Mouse (Mus musculus): ENCODE measurements at regions not wholly inside any gene's neighbourhood (a gene's known extent, or its start where the extent isn't known, plus 50 kb on each side); places are given as distances from the start of the nearest gene placed in this dataset.

DNA sequence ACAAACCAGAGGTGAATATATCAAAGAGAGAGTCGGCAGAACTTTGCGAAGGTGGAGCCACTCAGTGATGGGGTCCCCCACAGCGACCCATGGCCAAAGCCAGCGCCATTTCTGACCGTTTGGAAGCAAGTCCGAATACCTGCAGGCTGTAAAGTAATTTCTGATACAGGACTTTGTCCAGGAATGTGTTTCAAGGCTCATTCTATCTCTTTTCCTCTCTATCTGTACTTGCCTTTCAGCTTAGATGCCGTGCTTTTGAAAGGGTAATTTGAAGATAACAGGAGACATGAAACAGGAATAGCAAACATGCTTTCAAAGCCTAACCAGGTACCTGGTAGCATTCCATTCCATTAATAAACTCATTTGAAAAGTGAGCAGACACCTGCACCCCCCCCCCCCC is 221.6 kb upstream of the Adgrl2 start:
- Histone ChIP-seq H3K4me2 (ENCODE audit: insufficient read depth, low read depth, poor library complexity, severe bottlenecking) (no peak overlapping the region), H3K4me3 (replicated peaks in 1 of 3; ENCODE audit: low read depth in 2 of 3, low read length in 2 of 3, poor library complexity in 1 of 3) (no peak overlapping the region), H3K27me3 (replicated peaks) (no peaks in the 10 kb centered on the region), H3K79me2 (replicated peaks; ENCODE audit: control insufficient read depth, extremely low read depth, insufficient read depth, poor library complexity, severe bottlenecking) (no peaks in the 10 kb centered on the region), H3K9me3 (replicated peaks; ENCODE audit: low read length) (no peaks in the 10 kb centered on the region), H3K4me1 (ENCODE audit: control insufficient read depth in 1 of 2, insufficient read depth in 2 of 2) (peaks cover 8 to 14% of the 10 kb centered on the region in 2 experiments; a peak in 3 of 4 replicates), H3K27ac (ENCODE audit: insufficient read depth, low read depth) (no peak overlapping the region), H3K36me3 (replicated peaks in 1 of 2; ENCODE audit: control insufficient read depth in 1 of 2, insufficient read depth in 1 of 2, low read length in 1 of 2) (no peaks in the 10 kb centered on the region), H3K9ac (ENCODE audit: insufficient read depth, low read depth) (no peak overlapping the region)
- TF ChIP-seq CHD2 (IDR thresholded peaks at IDR 0.05; ENCODE audit: low read length) (no peak), ZKSCAN1 (IDR thresholded peaks at IDR 0.05; ENCODE audit: borderline replicate concordance, low read depth, low read length) (no peak), GABPA (IDR thresholded peaks at IDR 0.05; ENCODE audit: insufficient replicate concordance, low read depth, low read length) (no peak), NRF1 (IDR thresholded peaks at IDR 0.05; ENCODE audit: low read depth, low read length) (no peak), KAT2A (IDR thresholded peaks at IDR 0.05; ENCODE audit: insufficient replicate concordance, low read length) (no peak), E2F4 (IDR thresholded peaks at IDR 0.05; ENCODE audit: insufficient replicate concordance, low read depth, low read length) (no peak), MXI1 (IDR thresholded peaks at IDR 0.05; ENCODE audit: low read depth, low read length) (no peak), ZMIZ1 (IDR thresholded peaks at IDR 0.05; ENCODE audit: low read depth, low read length) (no peak), NELFE (IDR thresholded peaks at IDR 0.05; ENCODE audit: low read depth, low read length) (no peak), JUND (conservative IDR thresholded peaks at IDR 0.05; ENCODE audit: low read depth, low read length) (no peak), MEF2A (IDR thresholded peaks at IDR 0.05; ENCODE audit: borderline replicate concordance, low read depth, low read length) (no peak), HCFC1 (IDR thresholded peaks at IDR 0.05; ENCODE audit: low read depth, low read length) (no peak), POLR2AphosphoS2 (IDR thresholded peaks at IDR 0.05; ENCODE audit: low read depth, low read length) (no peak), USF1 (IDR thresholded peaks at IDR 0.05; ENCODE audit: low read depth, low read length) (no peak), ZC3H11A (IDR thresholded peaks at IDR 0.05; ENCODE audit: low read depth, low read length) (no peak), CTCF (conservative IDR thresholded peaks at IDR 0.05 in 1 of 2, IDR thresholded peaks at IDR 0.05 in 1 of 2; ENCODE audit: low read depth in 2 of 2, low read length in 2 of 2) (no peak), UBTF (IDR thresholded peaks at IDR 0.05; ENCODE audit: low read depth, low read length) (no peak)
- in situ Hi-C loops (cut with MboI; ENCODE audit: low pct_ligation_motif_present, low pct_unique_long_range_greater_than_20kb, low sequenced_read_pairs) (no loop called here), dilution Hi-C loops (cut with MboI; ENCODE audit: extremely low pct_ligation_motif_present, extremely low pct_unique_long_range_greater_than_20kb, low sequenced_read_pairs) (no loop called here)
- DNase-seq (ENCODE audit: extremely low read depth) = no peak

- no peaks in the 10 kb centered on the region for H3K9me3 ChIP-seq (replicated peaks; ENCODE audit: low read length)
- H3K27me3 ChIP-seq (replicated peaks) = no peaks in the 10 kb centered on the region
- no peak overlapping the region for H3K27ac ChIP-seq (ENCODE audit: insufficient read depth, low read depth)
- H3K4me2 ChIP-seq (ENCODE audit: insufficient read depth, low read depth, poor library complexity, severe bottlenecking) = no peak overlapping the region
- dilution Hi-C loops (cut with MboI; ENCODE audit: extremely low pct_ligation_motif_present, extremely low pct_unique_long_range_greater_than_20kb, low sequenced_read_pairs) = no loop called here
- no peak for DNase-seq (ENCODE audit: extremely low read depth)
- no peak overlapping the region for H3K4me3 ChIP-seq (replicated peaks in 1 of 3; ENCODE audit: low read depth in 2 of 3, low read length in 2 of 3, poor library complexity in 1 of 3)
- TF ChIP-seq ETS1 (conservative IDR thresholded peaks at IDR 0.05; ENCODE audit: low read depth, low read length) (no peak), ZKSCAN1 (IDR thresholded peaks at IDR 0.05; ENCODE audit: borderline replicate concordance, low read depth, low read length) (no peak), POLR2AphosphoS2 (IDR thresholded peaks at IDR 0.05; ENCODE audit: low read depth, low read length) (no peak), POLR2A (IDR thresholded peaks at IDR 0.05; ENCODE audit: low read depth, low read length) (no peak), USF1 (IDR thresholded peaks at IDR 0.05; ENCODE audit: low read depth, low read length) (no peak), RAD21 (IDR thresholded peaks at IDR 0.05; ENCODE audit: low read depth, low read length) (no peak), RCOR1 (conservative IDR thresholded peaks at IDR 0.05; ENCODE audit: low read depth, low read length) (no peak)
- no peaks in the 10 kb centered on the region for H3K36me3 ChIP-seq (replicated peaks in 1 of 2; ENCODE audit: control insufficient read depth in 1 of 2, insufficient read depth in 1 of 2, low read length in 1 of 2)
- in situ Hi-C loops (cut with MboI; ENCODE audit: low pct_ligation_motif_present, low pct_unique_long_range_greater_than_20kb, low sequenced_read_pairs) = no loop called here
- H3K79me2 ChIP-seq (replicated peaks; ENCODE audit: control insufficient read depth, extremely low read depth, insufficient read depth, poor library complexity, severe bottlenecking) = no peaks in the 10 kb centered on the region
- no peak overlapping the region for H3K9ac ChIP-seq (ENCODE audit: insufficient read depth, low read depth)
- H3K4me1 ChIP-seq (ENCODE audit: control insufficient read depth in 1 of 2, insufficient read depth in 2 of 2) = peaks cover 8 to 14% of the 10 kb centered on the region in 2 experiments; a peak in 3 of 4 replicates
Measured at GRCm38 (mm10) chr3:149209260-149209659, 218.9 kb upstream of the Adgrl2 start.
